Mouse (Mus musculus): ENCODE data around the gene Gramd1a. TPM values are rescaled to one million over a fixed set of nuclear protein-coding genes. Genes with fewer than 3 reads are reported as not detected.

Gramd1a gene
- 100 to 1,000 TPM; 276 to 323 TPM for polyA plus RNA-seq (2017; shearing (Covaris generic))

DNA sequence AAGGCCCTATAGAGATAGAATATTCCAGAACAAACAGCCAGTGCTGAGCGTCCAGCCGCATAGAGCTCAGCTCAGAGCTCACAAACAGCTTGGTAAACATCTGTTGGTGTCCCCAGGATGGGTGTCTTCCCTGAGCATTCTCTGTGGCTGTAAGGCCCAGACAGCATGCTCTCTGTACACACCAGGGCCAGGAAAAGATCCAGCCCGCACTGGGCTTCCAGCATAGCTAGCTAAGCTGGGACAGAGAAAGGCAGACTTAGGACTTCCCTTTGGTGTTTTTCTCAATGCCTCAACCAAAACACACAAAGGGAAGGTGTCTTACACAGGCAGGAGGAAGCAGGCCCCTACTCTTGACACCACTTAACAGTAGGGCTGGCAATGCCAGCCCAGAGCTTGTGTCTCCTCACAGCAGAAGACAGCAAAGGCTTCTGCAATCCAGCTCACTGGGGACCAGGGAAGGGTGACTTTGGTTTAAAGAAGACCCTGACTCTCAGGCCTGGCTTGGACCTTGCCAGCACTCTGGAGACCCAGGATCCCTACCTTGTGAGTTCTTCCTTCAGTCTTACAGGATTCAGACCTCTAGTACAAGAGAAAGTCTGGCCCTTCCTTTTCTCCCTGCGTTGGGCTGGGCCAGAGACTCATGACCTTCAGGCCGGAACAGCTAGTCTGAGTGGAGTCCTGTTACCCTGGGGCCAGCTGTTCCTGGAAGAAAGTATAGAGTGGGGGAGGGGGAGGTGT is at the start of gene Gramd1a:
Gene Gramd1a, minus strand, starts transcription at position 601 of the 738 bp plus-strand sequence.

DNA sequence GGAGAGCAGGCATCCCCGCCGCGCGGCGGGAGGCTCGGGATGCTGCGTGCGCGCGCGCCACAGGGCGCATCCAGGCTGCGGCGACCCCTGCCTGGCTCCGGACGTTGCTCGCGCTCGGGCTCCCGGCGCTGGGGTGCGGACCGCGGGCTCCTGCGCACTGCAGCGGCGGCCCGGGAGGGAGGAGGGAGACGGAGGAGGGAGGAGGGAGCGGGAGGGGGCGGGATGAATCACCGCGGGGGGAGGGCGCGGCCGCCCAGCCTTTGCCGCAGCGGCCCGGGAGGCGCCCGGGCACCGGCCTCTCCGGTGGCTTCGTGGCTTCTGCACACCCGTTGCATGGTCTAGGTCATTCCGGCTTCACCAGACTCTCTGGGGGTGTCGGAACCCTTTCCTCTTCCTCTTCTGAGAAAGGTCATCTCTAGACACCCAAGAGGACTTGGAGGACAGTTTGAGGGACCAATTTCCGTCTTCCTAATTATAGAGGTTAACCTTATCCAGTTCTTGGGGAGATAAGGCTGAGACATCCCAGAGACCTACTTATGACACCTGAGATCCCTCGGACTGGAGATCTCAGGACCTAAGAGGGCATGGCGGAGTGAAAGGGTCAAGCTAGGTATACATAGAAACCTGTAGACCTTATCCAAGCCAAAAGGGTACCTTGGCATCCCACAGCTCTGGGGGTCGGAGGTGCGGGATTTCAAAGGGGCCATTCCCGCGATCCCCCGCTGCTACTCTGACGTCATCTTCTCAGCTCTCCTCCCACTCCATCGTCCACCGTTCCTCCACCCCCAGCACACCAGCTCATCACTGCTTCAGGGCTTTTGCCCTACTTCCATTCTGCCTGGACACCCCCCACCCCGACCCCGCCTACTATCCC is 28.6 kb downstream of the Gramd1a start, which contains the start of gene Scn1b:
Gene Scn1b, minus strand, starts transcription at position 153 of the 874 bp plus-strand sequence.

DNA sequence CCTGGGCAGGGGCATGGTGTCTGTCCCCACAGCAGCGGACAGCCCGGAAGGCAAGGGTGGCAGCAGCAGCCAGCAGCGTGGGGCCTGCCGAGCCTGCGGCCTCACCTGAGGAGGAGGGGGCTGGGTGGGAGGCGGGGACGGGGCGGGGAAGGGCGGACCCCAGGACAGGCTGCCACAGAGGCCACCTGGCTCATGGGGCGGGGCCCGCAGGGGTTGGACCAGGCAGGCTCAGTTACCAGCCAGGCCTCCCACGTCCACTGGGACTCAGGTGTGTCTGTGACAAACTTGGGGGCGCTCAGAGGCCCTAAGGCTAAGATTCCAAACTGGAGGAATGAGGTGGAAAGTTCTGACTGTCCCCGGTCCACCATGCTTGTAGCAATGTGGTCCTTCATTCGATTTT is 40.5 kb downstream of the Gramd1a start, which contains the start of gene Hpn:
Gene Hpn, minus strand, starts transcription at position 109 of the 400 bp plus-strand sequence.

Other genes with a start within 250 kb of the Gramd1a start
- under 1 TPM in 1 of 2 experiments, not detected in 1; 0.47 TPM for gene Mag, start 241.0 kb downstream of the Gramd1a start, polyA plus RNA-seq (2017; shearing (Covaris generic))
- gene Hamp2, start 231.2 kb downstream of the Gramd1a start, polyA plus RNA-seq (2017; shearing (Covaris generic)), result not detected
- gene Hamp, start 211.9 kb downstream of the Gramd1a start, polyA plus RNA-seq (2017; shearing (Covaris generic)), result under 1 TPM in 1 of 2 experiments, not detected in 1; 0.76 TPM
- 10 to 100 TPM; 13.0 to 18.6 TPM for gene Usf2, start 199.1 kb downstream of the Gramd1a start, polyA plus RNA-seq (2017; shearing (Covaris generic))
- gene Lsr, start 182.4 kb downstream of the Gramd1a start, polyA plus RNA-seq (2017; shearing (Covaris generic)), result 10 to 100 TPM; 10.5 to 23.2 TPM
- under 1 TPM in 1 of 2 experiments, not detected in 1; 0.83 TPM for gene Fam187b, start 182.1 kb downstream of the Gramd1a start, polyA plus RNA-seq (2017; shearing (Covaris generic))
- gene Fxyd5, start 113.4 kb downstream of the Gramd1a start, polyA plus RNA-seq (2017; shearing (Covaris generic)), result 1,000 to 10,000 TPM; 1,294 to 2,250 TPM
- not detected for gene Fxyd7, start 104.4 kb downstream of the Gramd1a start, polyA plus RNA-seq (2017; shearing (Covaris generic))
- gene Fxyd1, start 98.7 kb downstream of the Gramd1a start, polyA plus RNA-seq (2017; shearing (Covaris generic)), result under 1 TPM; 0.72 to 0.98 TPM
- under 1 TPM in 1 of 2 experiments, not detected in 1; 0.72 TPM for gene Lgi4, start 96.6 kb downstream of the Gramd1a start, polyA plus RNA-seq (2017; shearing (Covaris generic))
- gene Fxyd3, start 79.2 kb downstream of the Gramd1a start, polyA plus RNA-seq (2017; shearing (Covaris generic)), result not detected
- 10 to 100 TPM in 1 of 2 experiments, 1 to 10 TPM in 1; 9.4 to 13.2 TPM for gene Hpn, start 40.6 kb downstream of the Gramd1a start, polyA plus RNA-seq (2017; shearing (Covaris generic))
- 1 to 10 TPM; 1.5 to 3.2 TPM for gene Scn1b, start 28.9 kb downstream of the Gramd1a start, polyA plus RNA-seq (2017; shearing (Covaris generic))
- not detected for gene Scgb2b2, start 134.6 kb upstream of the Gramd1a start, polyA plus RNA-seq (2017; shearing (Covaris generic))
- not detected for gene Scgb1b2, start 135.9 kb upstream of the Gramd1a start, polyA plus RNA-seq (2017; shearing (Covaris generic))
- not detected for gene Scgb2b3, start 206.2 kb upstream of the Gramd1a start, polyA plus RNA-seq (2017; shearing (Covaris generic))
- gene Scgb1b3, start 219.7 kb upstream of the Gramd1a start, polyA plus RNA-seq (2017; shearing (Covaris generic)), result not detected